In the genomic region with DNA sequence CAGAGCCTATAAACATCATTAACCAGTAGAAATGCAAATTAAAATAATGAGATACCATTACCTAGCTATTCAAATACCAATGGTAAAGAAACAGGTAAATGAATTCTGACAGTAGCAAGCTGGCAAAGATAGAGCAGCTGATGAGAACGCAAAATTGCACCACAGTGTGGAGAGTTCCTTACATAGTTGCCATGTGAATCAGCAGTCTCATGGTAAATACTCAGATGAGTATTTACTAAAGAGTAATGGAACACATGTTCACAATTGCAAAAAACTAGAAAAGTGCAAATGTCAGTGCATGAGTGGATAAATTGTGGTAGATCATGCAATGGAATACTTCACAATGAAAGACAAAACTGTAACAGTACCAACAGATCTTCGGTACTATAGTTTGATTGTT, we compare ENCODE assay signal across 27 mouse cellular contexts.
"Had no signal": no experiment of that assay in that cellular context is flagged by ENCODE, and none has a peak within 500 bp of the region (broad histone marks: within the 10 kb centered on the region; RNA-seq: fewer than 3 reads in every experiment).

No protein-coding gene starts in this region.

- H3K36me3 ChIP-seq: heart, embryonic 13.5 days; heart, embryonic 15.5 days; hindbrain, embryonic 12.5 days; hindbrain, embryonic 15.5 days; kidney, embryonic 15.5 days; limb, embryonic 10.5 days; limb, embryonic 12.5 days; liver, embryonic 12.5 days had no signal

- ATAC-seq: hindbrain, postnatal 0 days; intestine, embryonic 16.5 days; liver, embryonic 12.5 days had no signal

- H3K27me3 ChIP-seq: heart, embryonic 13.5 days; heart, embryonic 15.5 days; hindbrain, embryonic 12.5 days; hindbrain, embryonic 15.5 days; kidney, embryonic 15.5 days; limb, embryonic 12.5 days; liver, embryonic 12.5 days had no signal

- H3K9ac ChIP-seq: heart, embryonic 13.5 days; heart, embryonic 15.5 days; hindbrain, embryonic 12.5 days; hindbrain, embryonic 15.5 days; kidney, embryonic 15.5 days; limb, embryonic 12.5 days; liver, embryonic 12.5 days; liver, embryonic 14.5 days had no signal

- DNase-seq: gastrocnemius, postnatal 14 days; gastrocnemius, postnatal 36 days; heart, adult 11 months; heart, adult 2 months; heart, postnatal 14 days; heart, postnatal 36 days; kidney, adult 18-20 months; kidney, adult 8-10 months; kidney, postnatal 14 days; kidney, postnatal 36 days; liver; lung, adult 18-20 months had no signal

- H3K27ac ChIP-seq: heart, adult 2 months; heart, embryonic 13.5 days; heart, embryonic 15.5 days; hindbrain, embryonic 12.5 days; hindbrain, embryonic 15.5 days; hindbrain, postnatal 0 days; kidney, embryonic 15.5 days; kidney, postnatal 0 days; layer of hippocampus, adult 2 months; left cerebral cortex, adult 2 months; limb, embryonic 10.5 days; limb, embryonic 12.5 days; liver, embryonic 12.5 days; liver, embryonic 14.5 days had no signal

- H3K4me1 ChIP-seq: heart, embryonic 13.5 days; heart, embryonic 15.5 days; hindbrain, embryonic 15.5 days; kidney, embryonic 15.5 days; limb, embryonic 10.5 days; limb, embryonic 12.5 days had no signal

- H3K4me3 ChIP-seq: heart, adult 2 months; heart, embryonic 13.5 days; heart, embryonic 15.5 days; hindbrain, embryonic 12.5 days; hindbrain, embryonic 15.5 days; kidney, embryonic 15.5 days; layer of hippocampus, adult 2 months; left cerebral cortex, adult 2 months; limb, embryonic 10.5 days; limb, embryonic 12.5 days; liver, embryonic 12.5 days had no signal

- H3K9me3 ChIP-seq: heart, embryonic 13.5 days; heart, embryonic 15.5 days; hindbrain, embryonic 12.5 days; hindbrain, embryonic 15.5 days; kidney, embryonic 15.5 days; limb, embryonic 10.5 days; limb, embryonic 12.5 days; liver, embryonic 12.5 days had no signal

- H3K4me2 ChIP-seq: heart, embryonic 11.5 days; heart, embryonic 13.5 days; heart, embryonic 15.5 days; hindbrain, embryonic 12.5 days; hindbrain, embryonic 15.5 days; kidney, embryonic 15.5 days; limb, embryonic 12.5 days; liver, embryonic 12.5 days had no signal
